Comparison of ENCODE assay signal across 8 mouse cellular contexts in the genomic region with DNA sequence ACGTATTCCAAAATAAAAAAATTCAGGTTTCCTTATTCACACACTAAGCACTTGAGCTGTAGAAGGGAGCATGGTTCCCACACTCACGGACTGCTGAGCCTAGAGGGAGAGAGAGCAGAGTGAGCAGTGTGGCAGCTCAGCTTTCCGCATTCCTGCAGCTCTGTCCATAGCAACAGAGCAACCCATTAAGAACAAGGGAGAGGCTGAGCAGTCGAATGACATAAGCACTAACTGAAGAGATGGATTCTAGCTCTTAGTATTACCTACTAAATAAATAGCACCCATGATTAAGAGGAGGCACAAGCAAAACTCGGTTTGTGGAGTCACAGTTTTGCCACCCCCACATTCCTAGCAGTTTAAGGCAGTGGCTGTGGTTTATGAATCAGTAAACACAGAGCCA. TPM values are rescaled to one million over a fixed set of nuclear protein-coding genes. Genes with fewer than 3 reads are reported as not detected.
DNase-seq lines count a peak whose midpoint lies in the region; ATAC-seq and TF ChIP-seq lines count a peak whose summit lies in the region.

No protein-coding gene starts in this region.

- no peaks in the 10 kb centered on the region for H3K9me3 ChIP-seq in kidney, embryonic 14.5 days (ENCODE audit: control insufficient read depth, low read length)
- no peaks in the 10 kb centered on the region for H3K9me3 ChIP-seq in hindbrain, postnatal 0 days (ENCODE audit: low read length)

- H3K27ac ChIP-seq in kidney, embryonic 14.5 days (ENCODE audit: low read depth, low read length): no peak overlapping the region
- H3K27ac ChIP-seq in hindbrain, postnatal 0 days: peak overlapping the region; percentile 51; the same call in 1 of the 2 replicates

- intact Hi-C loops in heart, postnatal 25 days (cut with DNase I): no loop called here

- no peaks in the 10 kb centered on the region for H3K27me3 ChIP-seq in kidney, embryonic 14.5 days (ENCODE audit: control insufficient read depth, insufficient read depth, low read length)
- no peaks in the 10 kb centered on the region for H3K27me3 ChIP-seq in hindbrain, postnatal 0 days (ENCODE audit: insufficient read depth, low read length)

- no peaks in the 10 kb centered on the region for H3K4me1 ChIP-seq in kidney, embryonic 14.5 days (ENCODE audit: control insufficient read depth, insufficient read depth, low read length)
- H3K4me1 ChIP-seq in hindbrain, postnatal 0 days (ENCODE audit: insufficient read depth, low read length): no peaks in the 10 kb centered on the region

- peaks cover 60% of the 10 kb centered on the region for H3K36me3 ChIP-seq in kidney, embryonic 14.5 days (ENCODE audit: control insufficient read depth, insufficient read depth, low read length)
- 0 out of 2 replicates have a peak, but pooled peaks cover 5% of the 10 kb centered on the region for H3K36me3 ChIP-seq in hindbrain, postnatal 0 days (ENCODE audit: insufficient read depth, low read length)

- no peak for DNase-seq in kidney, adult 18-20 months
- peak; percentile 19 for DNase-seq in R1 (ENCODE audit: low read depth, low spot score)
- peak; percentile 67 for DNase-seq in hindbrain, postnatal 0 days (ENCODE audit: low spot score)
- peak; percentile 25 for DNase-seq in neural tube, embryonic 10.5 days (ENCODE audit: extremely low spot score, low spot score)
- DNase-seq in cerebellum, postnatal 36 days: no peak
- no peak for DNase-seq in heart, postnatal 25 days (ENCODE audit: low spot score)
- DNase-seq in gastrocnemius, postnatal 10 days: no peak

- H3K4me3 ChIP-seq in kidney, embryonic 14.5 days (ENCODE audit: low read length): no peak overlapping the region
- H3K4me3 ChIP-seq in hindbrain, postnatal 0 days (ENCODE audit: low read length): no peak overlapping the region

- ATAC-seq in kidney, embryonic 14.5 days (ENCODE audit: low FRiP score, low TSS enrichment): peak; percentile 71; the same call in 1 of the 2 replicates
- peak; percentile 91 for ATAC-seq in hindbrain, postnatal 0 days

- 37% methylated on average over 5 of the region's 5 CpGs for WGBS in kidney, embryonic 14.5 days
- WGBS in hindbrain, postnatal 0 days: 16% methylated on average over 5 of the region's 5 CpGs

- H3K4me2 ChIP-seq in kidney, embryonic 14.5 days (replicated peaks; ENCODE audit: low read depth, low read length): no peak overlapping the region
- H3K4me2 ChIP-seq in hindbrain, postnatal 0 days (ENCODE audit: low read depth, low read length): no peak overlapping the region

- TF ChIP-seq CTCF in hindbrain, postnatal 0 days (IDR thresholded peaks at IDR 0.05; ENCODE audit: low read depth): no peak

- no peak overlapping the region for H3K9ac ChIP-seq in kidney, embryonic 14.5 days (ENCODE audit: low read depth, low read length)
- H3K9ac ChIP-seq in hindbrain, postnatal 0 days (replicated peaks; ENCODE audit: low read length): no peak overlapping the region

RNA-seq across cellular contexts. Expression of a gene that starts 34.2 kb away (rescaled TPM):
- polyA plus RNA-seq in kidney, embryonic 14.5 days (2014; fragmentation: Nextera tagmentation; extraction: Ambion mirVana): 26.7 and 29.7 TPM in 2 replicates
- 8.4 and 12.7 TPM in 2 replicates for total RNA-seq in hindbrain, postnatal 0 days (2014; rRNA removed)
- 5.2 and 6.0 TPM in 2 replicates for polyA plus RNA-seq in hindbrain, postnatal 0 days (2015; fragmentation: Nextera tagmentation; extraction: Ambion mirVana)
- 1 to 10 TPM; 2.3 to 2.5 TPM for total RNA-seq in heart, postnatal 25 days (2021)
- total RNA-seq in gastrocnemius, postnatal 10 days (2021): 1 to 10 TPM; 5.7 to 6.9 TPM

RNA-seq across cellular contexts. Expression of a gene that starts 35.1 kb away (rescaled TPM):
- polyA plus RNA-seq in kidney, embryonic 14.5 days (2014; fragmentation: Nextera tagmentation; extraction: Ambion mirVana): 30.5 and 32.7 TPM in 2 replicates
- total RNA-seq in hindbrain, postnatal 0 days (2014; rRNA removed): 11.5 and 12.7 TPM in 2 replicates
- 10.9 and 11.9 TPM in 2 replicates for polyA plus RNA-seq in hindbrain, postnatal 0 days (2015; fragmentation: Nextera tagmentation; extraction: Ambion mirVana)
- 10 to 100 TPM; 21.6 to 22.4 TPM for total RNA-seq in heart, postnatal 25 days (2021)
- 10 to 100 TPM; 15.9 to 20.2 TPM for total RNA-seq in gastrocnemius, postnatal 10 days (2021)

Comparison
In these comparisons a context has a peak if more than half of its experiments do, and no peak if none do; other contexts are left out.
1. DNase-seq: peak in R1 (single experiment), hindbrain, postnatal 0 days (single experiment) and neural tube, embryonic 10.5 days (single experiment); none in kidney, adult 18-20 months (single experiment), cerebellum, postnatal 36 days (0 of 2), heart, postnatal 25 days (single experiment) and gastrocnemius, postnatal 10 days (single experiment).